Mouse (Mus musculus): ENCODE data around the gene Tnfrsf13c.

The Tnfrsf13c gene

DNA sequence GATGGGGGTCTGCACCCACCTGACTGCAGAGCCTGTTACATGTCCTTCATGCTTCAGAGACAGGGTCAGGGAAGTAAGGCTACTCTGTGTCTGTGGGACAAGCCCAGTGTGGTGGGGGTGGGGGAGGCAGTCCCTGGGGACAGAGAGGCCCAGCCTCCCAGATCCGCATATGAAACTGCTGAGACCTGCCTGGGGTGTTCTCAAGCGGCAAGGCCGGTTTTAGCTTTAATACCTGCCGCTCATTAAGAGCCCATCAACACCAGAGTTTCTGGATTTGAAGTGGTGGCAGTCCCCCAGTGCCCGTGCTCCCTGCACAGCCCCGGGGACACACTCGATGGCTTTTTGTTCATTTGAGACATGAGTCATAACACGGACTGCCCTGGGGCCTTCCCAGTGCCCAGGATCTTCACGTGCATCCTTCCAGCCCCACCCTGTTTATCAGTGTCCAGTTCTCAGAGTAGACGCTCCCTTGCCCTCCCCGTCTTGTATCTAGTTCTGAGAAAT, 5.4 kb upstream of the Tnfrsf13c start:
- no peak for DNase-seq

DNA sequence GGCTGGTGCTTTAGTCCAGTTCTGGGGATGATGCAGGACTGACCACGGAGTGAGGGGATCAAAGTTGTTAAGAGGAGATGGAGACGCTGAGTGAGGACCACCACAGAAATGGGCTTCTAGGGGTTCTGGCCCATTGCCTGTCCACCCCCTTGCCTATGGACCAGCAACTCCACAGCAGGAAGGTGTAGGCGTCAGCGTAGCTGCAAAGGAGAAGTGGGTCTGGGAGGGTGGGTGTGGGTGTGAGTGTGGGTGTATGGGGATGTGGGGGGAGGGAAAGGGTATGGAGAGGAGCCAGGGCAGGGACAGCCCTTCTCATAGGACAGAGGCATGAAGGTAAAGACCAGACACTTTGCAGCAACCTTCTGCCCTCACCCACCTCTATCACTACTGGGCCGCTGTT, 1.6 kb upstream of the Tnfrsf13c start:
- DNase-seq = no peak

DNA sequence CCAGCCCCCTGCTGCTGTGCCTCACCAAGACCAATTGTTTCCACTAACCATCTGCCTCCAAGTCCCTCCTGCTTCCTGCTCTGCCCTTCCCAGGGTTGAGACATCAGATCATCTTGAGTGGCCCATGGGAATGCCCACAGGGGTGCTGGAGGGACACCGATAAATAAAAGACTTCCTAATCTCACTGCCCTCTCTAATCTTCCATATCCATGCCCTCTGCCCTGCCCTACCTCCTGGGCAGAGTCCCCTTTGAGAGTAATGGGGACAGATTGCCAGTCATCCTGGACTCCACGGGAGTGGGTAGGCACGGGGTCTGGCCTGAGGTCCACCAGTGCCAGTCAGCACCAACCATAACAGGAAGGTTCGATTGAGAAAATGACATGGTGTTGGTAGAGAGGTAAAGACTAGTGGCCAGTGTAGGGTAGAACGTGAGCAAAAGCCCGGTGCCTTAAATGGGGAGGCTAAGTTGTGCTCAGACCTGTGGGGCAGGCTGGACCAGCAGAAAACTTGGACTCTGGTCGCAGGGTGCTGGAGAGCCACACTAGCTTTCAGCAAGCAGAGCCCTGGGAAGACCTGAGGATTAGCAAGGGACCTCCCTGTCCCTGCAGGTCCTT, 540 bp upstream of the Tnfrsf13c start:
- no peak for DNase-seq

DNA sequence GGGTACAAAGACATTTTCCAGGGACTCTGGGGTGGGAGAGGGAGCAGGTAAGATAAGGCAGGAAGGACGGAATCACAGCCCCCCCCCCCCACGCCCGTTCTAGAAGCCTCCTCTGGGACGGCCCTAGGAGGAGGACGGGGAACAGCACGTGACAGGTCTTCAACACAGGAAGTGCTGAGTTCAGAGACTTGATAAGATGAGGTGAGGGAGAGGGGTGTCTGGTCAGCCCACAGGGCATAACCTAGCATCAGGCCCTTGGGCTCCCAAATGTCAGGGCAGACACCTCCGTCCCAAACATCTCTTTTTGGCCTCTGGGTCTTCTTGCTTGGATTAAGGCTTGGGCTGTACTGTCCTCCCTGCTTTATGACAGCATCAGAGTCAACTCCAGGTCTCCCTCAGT, 918 bp downstream of the Tnfrsf13c start:
- no peak for DNase-seq

DNA sequence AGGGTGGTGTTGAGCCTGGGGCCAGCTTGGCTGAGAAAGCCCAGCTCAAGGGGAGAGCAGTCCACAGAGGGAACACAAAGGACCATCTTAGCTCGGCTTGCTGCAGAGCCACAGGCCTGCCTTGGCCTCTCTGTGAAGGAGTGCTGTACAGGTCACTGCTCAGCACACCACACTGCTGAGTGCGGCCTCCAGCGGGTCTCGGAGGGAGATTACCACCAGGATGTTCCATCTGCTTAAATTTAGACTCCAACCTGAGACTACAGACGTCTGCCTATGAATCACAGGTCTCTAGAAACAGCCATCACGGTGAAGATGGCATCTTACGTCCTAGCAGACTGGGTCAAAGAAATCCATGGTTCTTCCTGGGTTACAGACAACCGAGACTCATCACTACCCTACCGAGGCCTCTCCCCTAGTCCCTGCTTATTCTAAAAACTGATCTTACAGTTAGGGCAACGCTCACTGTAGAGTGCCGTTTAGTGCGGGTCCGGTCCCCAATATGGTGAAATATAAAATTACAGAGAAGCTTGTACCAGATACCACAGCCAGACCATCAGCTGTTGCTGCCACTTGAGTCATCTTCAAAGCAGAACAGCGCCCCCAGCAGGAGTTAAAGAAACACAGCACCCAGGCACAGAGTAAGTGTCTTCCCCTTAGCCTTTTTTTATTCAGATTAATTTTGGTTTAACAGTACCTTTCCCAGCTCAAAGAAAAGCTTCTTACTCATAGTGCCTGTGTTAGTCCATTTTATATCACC, 2.9 kb downstream of the Tnfrsf13c start:
- no peak for DNase-seq

DNA sequence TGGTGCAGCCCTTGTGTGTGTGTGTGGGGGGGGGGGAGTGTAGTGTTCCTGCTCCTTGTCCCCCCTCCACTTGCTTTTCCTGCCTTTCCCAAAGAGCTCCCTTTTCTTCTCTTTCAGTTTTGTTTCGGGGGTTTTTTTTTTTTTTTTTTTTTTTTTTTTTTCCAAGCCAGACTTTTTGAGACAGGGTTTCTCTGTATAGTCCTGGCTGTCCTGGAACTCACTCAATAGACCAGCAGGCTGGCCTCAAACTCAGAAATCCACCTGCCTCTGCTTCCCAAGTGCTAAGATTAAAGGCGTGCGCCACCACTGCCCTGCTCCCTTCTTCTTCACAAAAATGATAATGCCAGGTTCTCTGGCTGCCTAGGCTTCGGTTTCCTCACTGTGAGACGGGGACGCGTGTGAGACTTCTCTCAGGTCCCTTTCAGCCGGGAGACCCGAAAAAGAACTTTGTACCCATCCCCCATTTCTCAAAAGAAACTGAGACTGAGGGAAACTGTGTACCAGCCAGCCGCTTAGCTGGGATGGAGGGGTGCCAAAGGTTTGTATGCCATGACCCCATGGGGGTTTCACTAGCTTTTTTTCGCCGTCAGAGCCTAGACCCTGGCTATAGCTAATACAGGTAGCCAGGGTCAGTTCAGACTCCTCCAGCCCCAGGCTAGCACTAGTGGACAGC, 4.0 kb downstream of the Tnfrsf13c start:
- no peak for DNase-seq

DNA sequence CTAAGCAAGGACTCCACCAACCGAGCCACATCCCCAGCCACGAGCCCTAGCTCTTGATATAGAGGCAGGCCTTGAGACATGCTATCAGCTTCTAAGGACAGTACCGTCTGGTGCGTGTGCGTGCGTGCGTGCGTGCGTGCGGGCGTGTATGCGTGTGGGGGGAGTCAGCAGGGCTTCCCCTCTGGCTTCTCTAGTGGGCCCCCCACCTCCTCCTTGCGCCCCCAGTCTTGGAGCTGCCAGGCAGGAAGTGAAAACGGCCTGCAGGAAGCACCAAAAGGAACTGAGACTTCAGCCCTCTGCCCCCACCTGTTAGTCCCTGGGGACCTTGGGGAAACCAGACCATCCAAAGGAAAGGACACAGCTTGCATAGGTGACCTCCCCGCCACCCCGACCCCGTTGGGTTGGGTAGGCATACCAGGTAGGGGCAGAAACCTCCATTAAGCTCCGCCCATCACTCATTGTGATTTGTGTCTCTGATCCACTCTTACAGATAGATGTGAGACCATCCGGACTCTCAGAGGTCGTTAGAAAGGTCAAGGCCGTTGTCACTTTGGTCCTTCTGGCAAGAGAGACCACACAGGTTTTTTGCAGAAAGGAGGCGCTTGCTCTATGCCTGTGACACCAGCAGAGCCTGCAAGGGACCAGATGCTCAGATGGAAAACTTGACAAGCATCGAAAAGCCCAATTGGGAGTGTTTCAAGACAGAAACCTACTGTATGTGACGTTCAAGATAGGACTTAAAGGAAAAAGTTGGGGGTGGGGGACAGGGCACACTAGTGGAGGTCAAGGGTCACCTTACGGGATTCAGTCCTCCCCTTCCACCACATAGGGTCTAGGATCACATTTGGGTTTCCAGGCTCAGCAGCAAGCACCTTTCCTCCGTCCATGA, 5.1 kb downstream of the Tnfrsf13c start:
- no peak for DNase-seq

DNA sequence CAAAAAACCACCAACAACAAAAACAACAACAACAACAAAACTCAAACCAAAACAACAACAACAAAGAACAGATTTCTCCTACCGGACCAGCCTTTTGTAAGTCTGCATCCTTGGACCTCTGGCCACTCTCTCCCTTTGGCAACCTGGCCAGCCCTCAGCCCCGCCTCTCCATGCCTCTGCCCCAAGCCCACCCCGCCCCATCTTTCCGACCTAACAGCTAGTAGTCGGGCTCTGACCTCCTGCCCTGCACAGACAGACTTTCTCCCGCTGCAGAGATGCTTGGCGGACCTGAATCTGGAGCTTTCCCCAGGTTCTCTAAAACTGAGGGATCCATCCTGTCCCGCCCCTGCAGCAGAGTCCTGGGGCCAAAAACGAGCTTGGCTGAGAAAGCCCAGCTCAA, 6.2 kb downstream of the Tnfrsf13c start:
- no peak for DNase-seq

DNA sequence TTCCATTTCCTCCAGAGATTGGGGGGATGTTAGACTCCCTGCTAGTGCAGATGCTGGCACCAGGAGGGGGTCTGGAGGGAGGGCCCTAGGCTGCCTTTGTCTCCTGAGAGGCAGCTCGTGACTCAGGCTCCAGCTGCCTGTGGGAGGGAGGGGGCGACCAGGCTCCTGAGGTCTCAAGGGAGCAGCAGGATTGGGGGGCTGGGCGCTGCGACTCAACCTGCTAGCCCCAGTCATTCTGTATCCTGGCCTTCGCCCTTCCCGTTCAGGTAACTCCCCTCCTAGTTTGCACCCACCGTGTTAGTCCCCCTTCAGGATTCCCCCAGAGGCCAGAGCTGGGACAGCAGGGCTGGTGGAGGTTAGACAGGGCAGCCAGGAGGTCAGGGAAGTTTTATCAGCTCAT, 7.1 kb downstream of the Tnfrsf13c start:
- DNase-seq = no peak

DNA sequence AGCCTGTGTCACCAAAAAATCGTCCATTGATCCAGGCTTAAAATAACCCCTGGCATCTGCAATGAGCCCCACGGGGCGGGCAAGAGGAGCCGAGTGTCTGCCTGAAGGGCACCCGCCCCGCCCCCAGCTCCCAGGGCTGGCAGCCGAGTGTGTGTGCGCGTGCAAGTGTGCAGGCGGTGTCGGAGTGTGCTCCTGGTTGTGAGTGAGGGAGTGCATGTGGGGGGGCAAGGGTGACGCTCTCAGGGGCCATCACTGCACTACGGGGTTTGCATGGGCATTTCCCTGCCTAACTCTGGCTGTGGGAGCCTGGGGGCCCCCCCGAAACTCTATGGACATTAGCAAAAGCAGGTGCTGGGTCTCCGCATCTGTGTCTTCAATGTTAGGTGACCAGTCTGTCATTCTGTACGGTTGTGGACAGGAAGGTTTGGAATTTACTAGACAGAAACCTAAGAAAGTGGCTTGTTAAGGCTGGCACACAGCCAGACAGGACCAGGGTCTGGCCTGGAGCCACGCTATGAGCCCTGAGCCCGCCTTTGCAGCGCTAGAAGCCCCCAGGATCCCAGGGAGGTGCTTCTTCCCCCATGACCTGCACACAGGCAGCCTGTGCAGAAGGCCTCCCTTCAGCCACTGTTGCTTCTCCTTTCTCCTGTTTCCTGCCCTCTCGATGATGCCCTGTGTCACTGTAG, 7.9 kb downstream of the Tnfrsf13c start:
- no peak for DNase-seq

DNA sequence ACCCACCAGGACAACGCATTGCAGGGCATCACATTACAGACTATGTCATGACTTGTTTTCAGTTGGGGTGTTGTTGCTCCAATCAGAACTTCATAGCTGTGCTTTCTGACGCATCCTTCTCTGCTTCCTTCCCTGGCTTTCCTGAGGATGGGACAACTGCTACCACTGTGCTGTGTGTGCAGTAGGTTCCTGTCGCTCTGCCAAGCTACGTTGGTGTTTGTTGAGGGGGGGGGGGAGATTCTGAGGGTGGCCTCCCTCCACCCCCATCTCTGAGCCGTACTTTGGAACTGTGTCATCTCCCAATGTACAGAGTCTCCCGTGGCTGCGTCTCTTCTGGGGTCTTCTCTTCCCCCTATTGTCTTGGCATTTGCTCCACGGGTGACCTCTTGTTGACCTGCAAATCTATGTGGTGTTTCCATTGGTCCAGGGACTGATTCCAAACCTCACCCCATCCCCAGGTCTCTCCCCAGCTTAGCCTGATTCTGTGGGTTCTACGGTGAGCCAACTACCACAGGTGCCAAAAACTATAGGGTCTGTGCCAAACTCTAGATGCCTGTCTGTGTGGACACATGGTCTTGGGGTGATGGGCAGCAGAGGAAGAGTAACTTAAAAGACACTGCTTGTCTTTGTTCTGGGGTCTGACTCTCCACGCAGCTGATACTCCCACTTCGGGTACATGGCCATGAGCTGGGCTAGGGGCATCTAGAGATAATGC, 8.7 kb downstream of the Tnfrsf13c start:
- no peak for DNase-seq

DNA sequence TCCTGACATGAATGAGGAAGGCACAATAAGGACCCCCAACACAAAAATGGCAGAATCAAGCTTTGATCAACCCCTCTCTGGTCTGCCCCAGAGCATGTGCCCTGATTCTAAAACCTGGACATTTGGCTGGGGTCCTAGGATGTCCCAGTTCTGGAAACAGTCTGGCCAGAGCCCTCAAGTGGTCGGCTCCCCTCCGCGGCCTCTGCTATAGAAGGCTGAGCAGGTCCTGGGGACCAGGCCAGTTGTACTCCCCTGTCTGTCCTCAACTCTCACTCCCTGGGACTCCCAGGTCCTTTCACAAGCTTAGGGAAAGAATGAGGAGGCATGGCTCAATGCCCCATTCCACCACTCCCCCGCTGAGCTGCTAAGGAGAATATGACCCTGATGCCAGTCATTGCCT, 10.9 kb downstream of the Tnfrsf13c start:
- DNase-seq = no peak

DNA sequence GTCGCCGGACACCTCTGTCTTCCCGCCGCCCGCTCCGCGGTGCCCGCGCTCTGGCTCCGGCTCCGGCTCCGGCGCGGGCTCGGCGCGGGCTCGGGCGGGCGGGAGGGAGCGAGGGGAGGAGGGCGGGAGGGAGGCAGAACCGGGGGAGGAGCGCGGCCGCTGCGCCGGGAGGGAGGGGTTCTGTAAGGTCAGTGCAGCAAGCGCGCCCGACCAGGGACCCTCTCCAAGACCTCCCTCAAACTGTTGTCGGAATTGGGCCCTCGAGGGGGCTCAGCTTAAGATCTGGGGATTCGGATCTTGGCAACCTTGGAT, 11.5 kb downstream of the Tnfrsf13c start, which contains the start of gene Shisa8:
Gene Shisa8, minus strand, starts transcription at position 64 of the 312 bp plus-strand sequence.
- no peak for DNase-seq

DNA sequence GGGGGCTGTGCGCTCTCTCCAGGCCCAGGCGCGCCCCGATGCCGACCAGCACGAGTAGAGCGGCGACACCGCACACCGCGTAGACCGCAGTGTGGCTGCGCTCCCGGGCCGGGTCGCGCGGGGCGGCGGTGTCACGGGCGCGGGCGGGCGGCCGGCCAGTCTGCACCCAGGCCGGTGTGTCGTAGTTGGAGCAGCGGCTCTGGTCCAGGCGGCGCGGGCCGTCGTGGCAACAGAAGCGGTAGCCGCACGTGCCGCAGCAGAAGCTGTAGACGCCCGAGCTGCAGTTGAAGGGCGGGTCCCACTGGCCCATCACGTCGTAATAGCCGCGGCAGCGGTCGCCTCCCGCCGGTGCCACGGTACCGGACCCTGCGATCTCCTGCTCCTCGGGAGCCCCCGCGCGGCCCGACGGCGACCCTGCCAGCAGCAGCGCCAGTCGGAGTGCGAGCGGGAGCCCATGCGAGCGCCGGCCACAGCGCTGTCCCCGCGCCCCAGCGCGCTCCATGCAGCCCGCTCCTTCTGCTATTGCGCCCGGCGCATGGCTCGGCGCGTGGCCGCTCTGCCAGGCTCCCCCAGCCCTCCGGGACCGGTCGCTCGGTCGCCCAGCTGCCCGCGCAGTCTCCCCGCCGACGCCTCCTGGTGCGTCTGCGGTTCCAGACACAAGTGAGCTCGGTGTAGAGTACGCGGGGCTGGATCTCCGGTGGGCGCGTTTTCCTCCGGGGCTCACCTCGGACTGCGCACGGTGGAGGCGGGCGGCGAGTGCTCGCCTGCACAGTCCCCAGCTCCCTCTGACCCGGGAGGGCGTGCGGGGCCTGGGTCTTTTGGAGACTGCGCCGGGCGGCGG, 12.0 kb downstream of the Tnfrsf13c start:
- DNase-seq = no peak

DNA sequence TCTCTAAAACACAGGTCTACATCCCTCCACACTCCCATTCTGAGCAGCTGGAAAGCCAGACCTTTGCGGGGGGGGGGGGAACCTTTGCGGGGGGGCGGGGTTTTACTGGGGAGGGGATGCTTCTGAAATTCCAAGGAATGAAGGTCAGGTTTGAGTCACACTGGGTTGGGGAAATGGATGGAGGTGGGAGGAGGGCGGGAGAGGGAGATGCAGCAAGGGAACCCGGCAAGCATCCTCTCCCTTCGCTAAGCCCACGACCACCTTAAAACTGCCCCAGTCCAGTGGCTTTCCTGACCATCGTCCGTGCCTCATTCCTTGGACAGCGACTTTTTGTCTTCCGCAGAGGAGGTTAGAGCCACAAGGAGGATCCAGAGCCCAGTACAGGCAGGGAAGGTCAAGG, 12.9 kb downstream of the Tnfrsf13c start:
- no peak for DNase-seq

DNA sequence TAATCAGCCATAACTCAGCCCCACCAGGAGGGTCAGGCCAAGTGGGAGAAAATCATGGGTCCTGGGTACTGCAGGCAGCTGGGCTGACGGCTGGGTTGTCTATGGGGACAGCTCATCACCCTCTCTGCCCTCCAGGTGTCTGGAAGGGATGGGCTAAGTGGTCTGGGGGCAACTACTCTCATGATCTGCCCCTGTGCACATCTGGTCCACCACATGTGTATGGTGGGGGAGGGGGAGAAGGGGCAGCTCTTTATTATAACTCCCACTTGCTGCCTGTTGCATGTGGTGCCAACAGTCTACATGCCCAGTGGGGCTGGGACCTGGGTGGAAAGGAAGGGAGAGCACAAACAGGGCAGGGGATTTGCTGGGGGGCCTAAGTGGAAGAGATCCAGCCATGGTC, 13.4 kb downstream of the Tnfrsf13c start:
- DNase-seq = no peak

DNA sequence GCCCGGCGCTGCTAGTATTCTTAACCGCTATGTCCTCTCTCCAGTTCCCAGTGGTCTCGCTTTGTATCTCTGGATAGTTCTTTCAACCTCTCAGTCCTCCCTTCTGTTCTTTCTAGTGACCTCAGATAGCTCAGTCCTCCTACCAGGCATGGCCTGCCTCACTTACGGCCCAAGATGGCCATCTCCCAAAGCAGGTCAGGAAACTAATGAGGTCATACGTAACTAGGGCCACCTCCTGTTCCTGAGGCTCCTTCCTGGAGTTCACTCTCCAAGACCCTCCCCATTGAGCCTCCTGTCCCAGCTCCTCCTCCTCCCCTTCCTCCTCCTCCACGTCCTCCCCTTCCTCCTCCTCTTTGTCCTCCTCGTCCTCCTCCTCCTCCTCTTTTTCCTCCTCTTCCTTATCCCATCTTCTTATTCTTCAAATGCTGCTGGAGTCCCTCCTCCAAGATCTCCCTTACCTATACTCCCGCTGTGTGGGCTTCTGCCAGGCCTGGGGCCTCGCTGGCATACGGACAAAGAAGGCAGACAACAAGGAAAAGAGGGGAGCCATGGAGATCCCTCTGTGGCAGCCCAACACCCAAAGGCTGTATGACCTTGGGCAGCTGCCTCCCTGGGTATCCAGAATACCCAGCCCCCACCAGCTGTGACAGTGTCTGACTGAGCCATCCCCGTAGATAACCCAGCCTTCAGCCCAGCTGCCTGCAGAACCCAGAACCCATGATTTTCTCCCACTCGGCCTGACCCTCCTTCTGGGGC, 14.7 kb downstream of the Tnfrsf13c start:
- no peak for DNase-seq

DNA sequence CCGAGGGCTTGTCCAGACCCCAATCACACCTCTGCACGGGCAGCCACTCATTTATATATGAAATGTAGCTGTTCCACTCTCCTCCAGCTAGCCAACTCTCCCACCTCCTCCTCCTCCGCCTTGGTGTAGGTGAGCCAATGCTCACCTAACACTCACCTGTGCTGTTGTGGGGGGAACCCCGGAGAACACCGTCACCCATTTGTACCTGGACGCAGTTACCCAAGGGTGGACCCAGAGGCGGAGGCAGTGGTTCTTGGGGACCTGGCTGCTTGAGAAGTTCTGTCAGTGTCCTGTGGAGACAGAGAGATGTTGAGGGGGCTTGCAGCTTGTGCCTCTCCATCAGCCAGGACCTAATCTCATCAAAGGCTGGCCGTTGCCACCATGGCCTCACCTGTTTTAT, 15.9 kb downstream of the Tnfrsf13c start:
- DNase-seq = no peak

DNA sequence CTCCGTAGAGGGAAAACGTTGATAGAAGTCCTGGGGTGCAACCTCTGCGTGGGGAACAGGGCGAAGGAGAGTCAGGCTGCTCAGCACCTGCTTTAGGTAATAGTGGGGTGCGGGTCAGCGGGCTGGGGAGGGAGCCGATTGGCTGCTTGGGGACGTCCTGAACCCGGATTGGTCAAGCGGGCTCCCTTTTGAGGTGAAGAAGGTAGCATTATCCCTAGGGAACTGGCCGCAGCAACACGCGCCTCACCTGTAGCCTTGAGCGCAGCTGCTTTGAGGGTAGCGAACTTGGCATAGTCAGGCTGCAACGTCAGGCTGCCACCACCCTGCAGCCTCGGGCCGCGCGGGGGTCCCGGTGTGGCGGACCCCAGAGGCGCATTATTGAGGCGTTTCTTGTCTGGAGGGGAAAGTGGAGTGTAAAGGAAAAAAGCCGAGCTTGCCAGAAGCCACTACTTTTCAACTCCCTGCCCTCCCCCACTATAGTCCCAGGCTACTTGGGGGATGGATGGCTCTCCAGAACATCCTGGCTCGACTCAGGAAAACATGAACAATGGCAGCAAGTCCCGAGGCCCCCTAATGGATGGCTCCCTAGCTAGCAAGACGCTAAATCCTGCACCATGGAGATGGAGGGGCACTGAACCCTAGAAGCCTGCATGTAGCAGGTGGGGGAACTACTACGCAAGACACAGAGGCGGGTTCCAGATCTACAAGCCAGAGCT, 16.5 kb downstream of the Tnfrsf13c start:
- DNase-seq = no peak

DNA sequence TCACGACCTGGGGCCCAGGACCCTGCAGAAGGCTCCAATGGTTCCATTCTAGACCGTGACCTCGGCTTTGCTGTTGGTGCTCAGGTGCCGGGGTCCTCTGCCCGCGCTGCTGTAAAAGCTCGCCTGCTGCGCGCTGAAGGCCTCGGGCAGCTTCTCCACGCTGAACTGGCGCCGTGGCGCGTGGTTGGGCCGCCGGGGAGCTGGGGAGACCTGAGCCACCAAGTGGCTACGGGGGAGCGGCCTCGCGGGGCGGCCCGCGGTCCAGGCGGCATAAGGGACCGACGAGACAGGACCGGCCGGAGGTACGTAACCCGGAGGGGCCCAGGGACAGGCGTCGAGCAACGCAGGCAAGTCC, 17.1 kb downstream of the Tnfrsf13c start:
- DNase-seq = no peak
